Mouse (Mus musculus) liver, embryonic 14.5 days (tissue): ENCODE data around the gene Naip2. TPM values are rescaled to one million over a fixed set of nuclear protein-coding genes. Genes with fewer than 3 reads are reported as not detected.
"Not testable (repeated sequence)": the region's sequence is repeated elsewhere in the genome, so short reads cannot be mapped to it uniquely, and the experiment has no call there.

Source experiments
- ATAC-seq: fragments of 200-750 bp; cut with Nextera tagmentation; 2 replicates; pipeline ENCODE4 v1.8.0; 2017; ENCODE audit warnings: moderate number of reproducible peaks, mild to moderate bottlenecking, moderate library complexity; ENCODE audit not compliant: insufficient read depth
- DNase-seq, 3 experiments: peaks; one replicate each; pipeline ENCODE4 v3.0.0-alpha.2; 2012 to 2013; ENCODE audit warnings: low read depth in 3 of 3, low spot score in 3 of 3
- H3K27ac ChIP-seq: fragments of 300-500 bp; sonication (generic); 2 replicates; pipeline ENCODE4 v1.5.1; 2014; ENCODE audit warnings: moderate library complexity, mild to moderate bottlenecking, control low read depth, inconsistent platforms
- H3K27me3 ChIP-seq: fragments of 300-500 bp; sonication (generic); 2 replicates; pipeline ENCODE4 v1.6.1; 2014; ENCODE audit warnings: mild to moderate bottlenecking, low read length, moderate library complexity; ENCODE audit not compliant: control insufficient read depth, insufficient read depth
- H3K36me3 ChIP-seq: fragments of 300-500 bp; sonication (generic); replicated peaks from 2 replicates; pipeline ENCODE4 v1.6.1; 2014; ENCODE audit warnings: low read depth; ENCODE audit not compliant: control insufficient read depth, insufficient read depth
- H3K4me1 ChIP-seq, 2 experiments: fragments of 200-500 bp in 1 of 2; fragments of 300-500 bp in 1 of 2; sonication (generic) in 1 of 2; replicated peaks; 2 replicates each; pipeline ENCODE4 v1.6.1; 2012 to 2014; ENCODE audit warnings: antibody characterized with exemption in 1 of 2, inconsistent platforms in 1 of 2, low read length in 1 of 2; ENCODE audit not compliant: control insufficient read depth in 2 of 2, insufficient read depth in 2 of 2
- H3K4me2 ChIP-seq: fragments of 300-500 bp; sonication (generic); 2 replicates; pipeline ENCODE4 v1.6.1; 2014; ENCODE audit warnings: low read depth, mild to moderate bottlenecking, control low read depth, moderate library complexity
- H3K4me3 ChIP-seq, 2 experiments: fragments of 200-500 bp in 1 of 2; fragments of 300-500 bp in 1 of 2; sonication (generic) in 1 of 2; 2 replicates each; pipeline ENCODE4 v1.5.1; 2012 to 2014; ENCODE audit warnings: low read depth in 2 of 2, low read length in 2 of 2, mild to moderate bottlenecking in 2 of 2, control low read depth in 1 of 2, inconsistent platforms in 1 of 2, moderate library complexity in 1 of 2; ENCODE audit not compliant: insufficient read depth in 1 of 2
- H3K9ac ChIP-seq: fragments of 300-500 bp; sonication (generic); replicated peaks from 2 replicates; pipeline ENCODE4 v1.6.1; 2014; ENCODE audit warnings: mild to moderate bottlenecking, control low read depth, moderate library complexity
- H3K9me3 ChIP-seq: fragments of 300-500 bp; sonication (generic); 2 replicates; pipeline ENCODE4 v1.6.1; 2016; ENCODE audit warnings: low read length, mixed read lengths; ENCODE audit not compliant: control insufficient read depth
- CTCF ChIP-seq: IDR thresholded peaks from 2 replicates; pipeline ENCODE4 v1.5.1; 2016; ENCODE audit warnings: antibody characterized with exemption, low read depth, control low read depth
- EP300 ChIP-seq: IDR thresholded peaks from 2 replicates; pipeline ENCODE4 v1.6.1; 2016; ENCODE audit warnings: antibody characterized with exemption, low read depth
- WGBS: fragments of 180-500 bp; shearing (Covaris S2); extraction: QIAGEN DNeasy Blood & Tissue Kit; methylation state at CpG from one replicate; pipeline ENCODE4 v1.1.7; 2014; ENCODE audit not compliant: insufficient replicate concordance; 5-methylcytosine and 5-hydroxymethylcytosine counted together
- polyA plus RNA-seq, 2 experiments: library from polyadenylated mRNA; depleted of rRNA in 1 of 2; stranded (reverse) in 1 of 2; unstranded in 1 of 2; fragments of >200 nt; fragmentation: Nextera tagmentation in 1 of 2; extraction: Ambion mirVana in 1 of 2; gene quantifications; 2 replicates each; pipeline versions ENCODE4 v1.2.1 to v1.2.3; 2012 to 2014

Naip2 gene
- polyA plus RNA-seq, 2 experiments: 1.9 to 2.6 TPM

- ATAC-seq, H3K4me2 ChIP-seq, H3K27me3 ChIP-seq, H3K27ac ChIP-seq, DNase-seq, H3K4me3 ChIP-seq, H3K9me3 ChIP-seq, H3K4me1 ChIP-seq, H3K9ac ChIP-seq, H3K36me3 ChIP-seq: not testable (repeated sequence)
- 68% methylated on average over 11 of the region's 11 CpGs for WGBS
Observed at GRCm38 (mm10) chr13:100161171-100161870, 40.6 kb downstream of the Naip2 start.

DNA sequence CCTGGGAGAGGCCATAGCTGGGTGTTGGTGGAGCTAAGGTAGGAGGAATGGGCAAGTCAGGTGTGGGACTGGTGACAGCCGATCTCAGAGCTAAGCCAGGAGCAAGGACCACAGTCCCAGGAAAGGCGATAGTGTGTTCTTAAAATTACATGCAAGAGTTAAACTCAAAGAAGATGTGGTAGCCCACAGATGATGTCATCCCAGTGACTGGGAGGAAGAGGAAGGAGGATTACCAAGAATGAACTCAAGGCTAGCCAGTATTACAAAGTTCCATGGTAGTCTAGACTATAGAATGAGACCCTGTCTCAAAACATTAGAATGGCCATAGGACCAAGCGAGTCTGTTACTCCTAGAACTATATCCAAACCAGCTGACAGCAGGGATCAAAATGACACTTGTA, 45.3 kb downstream of the Naip2 start:
- H3K4me1 ChIP-seq: no peaks in the 10 kb centered on the region
- no peaks in the 10 kb centered on the region for H3K36me3 ChIP-seq
- no peak overlapping the region for H3K4me3 ChIP-seq
- TF ChIP-seq EP300: no peak
- no peak for TF ChIP-seq CTCF
- no peak overlapping the region for H3K9ac ChIP-seq
- H3K27me3 ChIP-seq: no peaks in the 10 kb centered on the region
- H3K27ac ChIP-seq: no peak overlapping the region
- H3K4me2 ChIP-seq: no peak overlapping the region
- H3K9me3 ChIP-seq: no peaks in the 10 kb centered on the region
- WGBS: 70% methylated on average over 3 of the region's 3 CpGs
- no peak for DNase-seq
- no peak for ATAC-seq

GRCm38 (mm10) chr13:100152659-100153058, 49.2 kb downstream of the Naip2 start:
- DNase-seq (peak; percentile 7 to 37 (median 17)), ATAC-seq (no peak)
- H3K36me3 ChIP-seq: no peaks in the 10 kb centered on the region
- H3K4me3 ChIP-seq: no peak overlapping the region
- 39% methylated on average over 1 of the region's 1 CpGs for WGBS
- no peaks in the 10 kb centered on the region for H3K9me3 ChIP-seq
- H3K27ac ChIP-seq: no peak overlapping the region
- H3K4me2 ChIP-seq: no peak overlapping the region
- no peaks in the 10 kb centered on the region for H3K4me1 ChIP-seq
- TF ChIP-seq EP300 (no peak), CTCF (no peak)
- H3K27me3 ChIP-seq: no peaks in the 10 kb centered on the region
- no peak overlapping the region for H3K9ac ChIP-seq

DNA sequence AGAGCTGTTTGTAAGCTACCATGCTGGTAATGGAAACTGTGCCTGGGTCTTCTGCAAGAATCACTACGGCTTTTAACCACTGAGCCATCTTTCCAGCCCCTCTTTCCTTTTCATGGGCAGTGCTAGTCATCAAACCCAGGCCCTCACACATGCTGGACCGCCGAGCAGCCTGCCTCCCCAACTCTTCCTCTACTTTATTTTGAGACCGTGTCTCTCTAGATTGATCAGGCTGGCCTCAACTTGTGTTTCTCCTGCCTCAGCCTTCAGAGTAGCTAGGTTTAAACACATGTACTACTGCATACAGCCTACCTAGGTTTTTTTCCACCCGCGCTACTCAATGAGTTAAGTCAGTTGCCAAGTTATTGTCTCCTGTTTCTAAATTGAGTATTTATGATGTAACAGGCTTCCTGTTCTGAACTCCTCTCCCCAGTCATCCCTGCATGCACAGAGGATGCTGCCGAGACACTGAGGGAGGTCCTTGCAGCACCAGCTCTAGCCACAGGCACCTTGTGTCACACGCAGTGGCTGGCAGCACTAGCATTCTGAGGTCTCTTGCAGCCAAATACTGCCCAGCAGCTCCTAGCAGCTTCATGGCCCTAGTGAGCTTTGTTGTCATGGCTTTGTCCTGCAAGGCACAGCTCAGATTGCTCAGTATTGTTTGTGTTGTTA, 60.1 kb downstream of the Naip2 start:
- no peak for ATAC-seq
- H3K9me3 ChIP-seq: no peaks in the 10 kb centered on the region
- H3K9ac ChIP-seq: no peak overlapping the region
- no peak for DNase-seq
- TF ChIP-seq CTCF (no peak), EP300 (no peak)
- peaks cover 10% of the 10 kb centered on the region for H3K36me3 ChIP-seq
- H3K4me1 ChIP-seq: no peaks in the 10 kb centered on the region
- H3K4me2 ChIP-seq: no peak overlapping the region
- H3K27ac ChIP-seq: no peak overlapping the region
- H3K4me3 ChIP-seq: no peak overlapping the region
- 65% methylated on average over 8 of the region's 8 CpGs for WGBS
- H3K27me3 ChIP-seq: no peaks in the 10 kb centered on the region

DNA sequence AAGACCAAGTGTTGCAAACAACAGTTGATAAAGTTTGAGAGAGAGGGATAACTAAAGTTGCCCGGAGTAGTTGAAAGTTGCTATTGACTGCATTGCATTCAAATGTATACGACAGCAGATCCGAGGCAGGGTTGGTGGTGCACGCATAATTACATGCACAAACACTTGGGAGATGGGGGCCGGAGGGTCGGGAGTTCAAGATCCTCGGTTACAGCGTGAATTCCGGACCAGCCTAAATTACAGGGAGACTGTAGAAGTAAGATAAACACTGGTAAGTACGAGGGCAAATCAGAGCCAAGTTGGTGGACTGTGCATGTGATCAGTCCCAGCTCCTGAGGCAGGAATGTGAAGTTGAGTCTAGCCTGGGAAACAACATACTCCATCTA, 76.6 kb downstream of the Naip2 start:
- TF ChIP-seq CTCF (no peak), EP300 (no peak)
- Histone ChIP-seq H3K9me3 (no peaks in the 10 kb centered on the region), H3K4me2 (peak overlapping the region; percentile 81), H3K4me1 (peaks cover 10 to 11% of the 10 kb centered on the region in 2 experiments), H3K4me3 (peak overlapping the region; percentile 81 to 86), H3K27ac (no peak overlapping the region), H3K36me3 (peaks cover 13% of the 10 kb centered on the region), H3K27me3 (no peaks in the 10 kb centered on the region), H3K9ac (peak overlapping the region; percentile 73)
- ATAC-seq (peak; percentile 24; the same call in 1 of the 2 replicates), DNase-seq (no peak)
- 2% methylated on average over 10 of the region's 10 CpGs for WGBS
